Mouse (Mus musculus) limb, embryonic 14.5 days (tissue): ENCODE data around the gene Rps6kc1. TPM values are rescaled to one million over a fixed set of nuclear protein-coding genes. Genes with fewer than 3 reads are reported as not detected.
A peak's percentile ranks its signal among the peaks of the same experiment; 100 is the strongest.
"Not testable (repeated sequence)": the region's sequence is repeated elsewhere in the genome, so short reads cannot be mapped to it uniquely, and the experiment has no call there.

Source experiments
- ATAC-seq: fragments of 200-750 bp; cut with Nextera tagmentation; 2 replicates; pipeline ENCODE4 v1.8.0; 2017; ENCODE audit warnings: low read depth, moderate number of reproducible peaks, moderate TSS enrichment; ENCODE audit not compliant: low FRiP score
- DNase-seq: peaks from one replicate; pipeline ENCODE4 v3.0.0-alpha.2; 2015; ENCODE audit warnings: low spot score
- H3K27ac ChIP-seq: fragments of 300-500 bp; sonication (generic); replicated peaks from 2 replicates; pipeline ENCODE4 v1.5.1; 2014; ENCODE audit warnings: low read depth, mild to moderate bottlenecking, low read length, moderate library complexity, mixed read lengths
- H3K27me3 ChIP-seq: fragments of 300-500 bp; sonication (generic); 2 replicates; pipeline ENCODE4 v1.6.1; 2014; ENCODE audit warnings: low read length, mixed read lengths; ENCODE audit not compliant: control insufficient read depth, insufficient read depth
- H3K36me3 ChIP-seq: fragments of 300-500 bp; sonication (generic); 2 replicates; pipeline ENCODE4 v1.6.1; 2014; ENCODE audit warnings: mild to moderate bottlenecking, low read length, moderate library complexity, mixed read lengths; ENCODE audit not compliant: control insufficient read depth, insufficient read depth
- H3K4me1 ChIP-seq: fragments of 300-500 bp; sonication (generic); 2 replicates; pipeline ENCODE4 v1.6.1; 2014; ENCODE audit warnings: antibody characterized with exemption, low read length, mixed read lengths; ENCODE audit not compliant: control insufficient read depth, insufficient read depth
- H3K4me2 ChIP-seq: fragments of 300-500 bp; sonication (generic); replicated peaks from 2 replicates; pipeline ENCODE4 v1.6.1; 2014; ENCODE audit warnings: low read depth, mild to moderate bottlenecking, low read length, moderate library complexity; ENCODE audit not compliant: severe bottlenecking
- H3K4me3 ChIP-seq: fragments of 300-500 bp; sonication (generic); replicated peaks from 2 replicates; pipeline ENCODE4 v1.5.1; 2014; ENCODE audit warnings: low read length
- H3K9ac ChIP-seq: fragments of 300-500 bp; sonication (generic); 2 replicates; pipeline ENCODE4 v1.6.1; 2014; ENCODE audit warnings: mild to moderate bottlenecking, low read depth, low read length, moderate library complexity; ENCODE audit not compliant: severe bottlenecking
- H3K9me3 ChIP-seq: fragments of 300-500 bp; sonication (generic); 2 replicates; pipeline ENCODE4 v1.6.1; 2016; ENCODE audit warnings: low read length; ENCODE audit not compliant: control insufficient read depth
- POLR2A ChIP-seq: fragments of 200-500 bp; IDR thresholded peaks from 2 replicates; pipeline ENCODE4 v1.8.0; 2012; ENCODE audit warnings: inconsistent platforms, mild to moderate bottlenecking, moderate library complexity, borderline replicate concordance; ENCODE audit not compliant: insufficient read depth, insufficient read length; ENCODE audit errors: extremely low read depth
- WGBS: fragments of 180-500 bp; shearing (Covaris S2); extraction: QIAGEN DNeasy Blood & Tissue Kit; methylation state at CpG from one replicate; pipeline ENCODE4 v1.1.7; 2014; 5-methylcytosine and 5-hydroxymethylcytosine counted together
- polyA plus RNA-seq, 2 experiments: library from polyadenylated mRNA; depleted of rRNA in 1 of 2; stranded (reverse) in 1 of 2; unstranded in 1 of 2; fragments of >200 nt; fragmentation: Nextera tagmentation in 1 of 2; extraction: Ambion mirVana in 1 of 2; gene quantifications; 2 replicates each; pipeline versions ENCODE4 v1.2.1 to v1.2.3; 2012 to 2014

The Rps6kc1 gene
- polyA plus RNA-seq, 2 experiments, result 14.7 to 17.4 TPM

DNA sequence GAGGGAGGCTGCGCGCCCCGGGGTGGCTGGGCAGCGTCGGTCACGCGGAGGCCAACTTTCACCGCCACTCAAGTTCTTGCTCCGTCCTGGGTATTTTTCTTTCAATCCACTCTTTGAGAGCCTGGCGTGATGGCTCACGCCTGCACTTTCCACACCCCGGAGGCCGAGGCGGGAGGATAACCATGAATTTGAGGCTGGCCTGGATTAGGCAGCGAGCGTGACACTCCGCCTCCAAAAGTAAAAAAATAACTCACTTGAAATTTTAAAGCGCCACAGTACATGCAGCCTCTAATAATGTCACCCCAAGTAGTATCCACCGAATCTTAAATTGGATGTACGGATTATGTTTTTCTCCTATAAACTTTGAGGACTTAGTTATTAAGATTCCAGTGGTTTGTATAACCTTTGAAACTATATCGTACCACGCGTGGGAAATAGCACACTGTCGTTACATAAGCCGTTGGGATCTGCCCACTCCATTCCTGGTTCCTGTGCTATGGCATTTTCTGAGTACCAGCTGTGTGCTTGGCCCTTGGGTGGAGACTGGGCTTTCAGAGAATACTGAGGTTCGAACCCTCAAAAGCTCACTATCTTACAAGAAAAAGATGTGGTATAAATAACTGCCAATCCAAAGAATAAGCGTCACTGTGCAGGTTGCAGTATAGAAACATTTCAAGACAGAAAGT is 17.6 kb upstream of the Rps6kc1 start:
- ATAC-seq (peak; percentile 38; the same call in 1 of the 2 replicates), DNase-seq (peak; percentile 35)
- TF ChIP-seq POLR2A, result 0 out of 2 replicates have a peak, but pooled peaks have one; percentile 28
- Histone ChIP-seq H3K9me3 (no peaks in the 10 kb centered on the region), H3K36me3 (peaks cover 14% of the 10 kb centered on the region), H3K4me3 (peak overlapping the region; percentile 74), H3K4me1 (peaks cover 17% of the 10 kb centered on the region), H3K9ac (peak overlapping the region; percentile 91), H3K4me2 (peak overlapping the region; percentile 52), H3K27me3 (no peaks in the 10 kb centered on the region), H3K27ac (peak overlapping the region; percentile 98)
- 6% methylated on average over 27 of the region's 27 CpGs for WGBS

- DNase-seq (peak; percentile 98), ATAC-seq (peak; percentile 96)
- peak; percentile 87; the same call in 1 of the 2 replicates for TF ChIP-seq POLR2A
- Histone ChIP-seq H3K27ac (peak overlapping the region; percentile 98), H3K9me3 (no peaks in the 10 kb centered on the region), H3K36me3 (peaks cover 7% of the 10 kb centered on the region; the same call in 1 of the 2 replicates), H3K27me3 (no peaks in the 10 kb centered on the region), H3K4me1 (peaks cover 17% of the 10 kb centered on the region), H3K4me3 (peak overlapping the region; percentile 74), H3K4me2 (peak overlapping the region; percentile 52), H3K9ac (peak overlapping the region; percentile 91)
- 0% methylated on average over 26 of the region's 79 CpGs for WGBS
These were observed 16.9 kb upstream of the Rps6kc1 start for GRCm38 (mm10) chr1:190928370-190929009.

DNA sequence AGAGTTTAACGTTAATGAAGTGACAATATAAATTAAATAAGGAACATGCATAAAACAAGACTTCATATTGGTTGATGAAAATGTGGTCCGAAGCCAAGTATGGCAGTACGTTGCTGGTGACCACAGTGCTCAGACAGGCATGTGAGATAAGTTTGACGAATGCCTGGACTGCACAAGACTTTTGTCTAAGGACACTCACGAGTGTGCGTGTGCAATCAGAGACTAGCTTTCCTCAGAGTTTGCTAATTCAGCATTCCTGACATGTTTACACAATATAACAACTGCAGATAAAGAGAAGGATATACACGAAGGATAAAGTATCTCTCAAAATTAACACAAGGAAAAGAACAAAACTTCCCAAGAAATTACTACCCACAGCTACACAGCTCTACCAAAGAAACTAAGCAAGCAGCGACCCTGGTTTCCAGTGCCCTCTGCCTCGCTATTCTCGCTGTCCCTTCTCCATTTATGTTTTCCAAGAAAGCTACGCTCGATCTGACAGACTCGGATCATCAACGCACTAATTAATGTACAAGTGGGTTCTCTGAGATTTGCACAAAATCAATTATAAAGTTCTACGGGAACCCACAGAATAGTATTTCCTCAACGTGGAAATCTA is 16.3 kb upstream of the Rps6kc1 start:
- ATAC-seq, result no peak; the same call in 1 of the 2 replicates
- Histone ChIP-seq H3K4me1 (peaks cover 17% of the 10 kb centered on the region), H3K9ac (peak overlapping the region; percentile 91), H3K27me3 (no peaks in the 10 kb centered on the region), H3K36me3 (peaks cover 4% of the 10 kb centered on the region; the same call in 1 of the 2 replicates), H3K9me3 (no peaks in the 10 kb centered on the region), H3K27ac (peak overlapping the region; percentile 98), H3K4me2 (peak overlapping the region; percentile 52), H3K4me3 (peak overlapping the region; percentile 74)
- no peak for DNase-seq
- WGBS, result 21% methylated on average over 16 of the region's 16 CpGs
- TF ChIP-seq POLR2A, result no peak

DNA sequence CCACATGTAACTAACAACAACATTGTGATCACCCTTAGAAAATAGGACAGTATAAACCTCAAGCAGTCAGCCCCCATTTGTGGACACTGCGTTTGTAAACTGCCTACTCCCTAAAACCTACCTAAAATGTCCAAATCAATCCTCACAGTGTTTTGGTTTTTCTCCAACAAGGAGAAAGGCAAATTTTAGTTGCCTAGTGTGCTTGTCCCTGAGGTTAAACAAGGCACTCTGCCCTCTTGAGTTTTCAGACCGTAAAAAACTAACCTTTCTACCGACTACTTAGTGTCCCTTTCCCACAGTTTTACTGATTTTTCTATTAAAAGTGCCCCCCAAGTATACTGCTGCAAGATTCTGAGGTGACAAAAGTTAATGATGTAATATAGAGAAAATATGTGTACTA is 15.7 kb upstream of the Rps6kc1 start:
- H3K27me3 ChIP-seq, result no peaks in the 10 kb centered on the region
- no peak overlapping the region for H3K27ac ChIP-seq
- no peak for ATAC-seq
- no peak for DNase-seq
- H3K4me3 ChIP-seq, result peak overlapping the region; percentile 74; the same call in 1 of the 2 replicates
- H3K36me3 ChIP-seq, result no peaks in the 10 kb centered on the region
- peaks cover 17% of the 10 kb centered on the region for H3K4me1 ChIP-seq
- no peak for TF ChIP-seq POLR2A
- no peak overlapping the region for H3K9ac ChIP-seq
- WGBS, result 84% methylated on average over 3 of the region's 3 CpGs
- H3K9me3 ChIP-seq, result no peaks in the 10 kb centered on the region
- H3K4me2 ChIP-seq, result peak overlapping the region; percentile 52; the same call in 1 of the 2 replicates

DNA sequence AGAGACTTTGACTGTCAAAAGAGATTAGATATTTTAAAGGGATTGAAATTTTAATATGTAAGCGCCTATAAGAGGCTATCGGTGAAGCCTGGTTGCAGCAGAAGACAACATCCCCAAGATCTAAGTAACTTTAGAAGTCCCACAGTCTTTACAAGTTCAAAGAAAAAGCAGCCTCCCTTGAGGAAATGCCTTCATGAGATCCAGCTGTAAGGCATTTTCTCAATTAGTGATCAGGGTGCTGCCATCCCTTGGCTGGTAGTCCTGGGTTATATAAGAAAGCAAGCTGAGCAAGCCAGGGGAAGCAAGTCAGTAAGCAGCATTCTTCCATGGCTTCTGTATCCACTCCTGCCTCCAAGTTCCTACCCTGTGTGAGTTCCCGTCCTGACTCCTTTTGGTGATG is 13.2 kb upstream of the Rps6kc1 start, which contains the start of gene Angel2:
Gene Angel2, plus strand, starts transcription at position 301 of the 400 bp plus-strand sequence.
- not testable (repeated sequence) for H3K4me2 ChIP-seq, H3K27me3 ChIP-seq, H3K4me3 ChIP-seq, H3K9ac ChIP-seq, H3K36me3 ChIP-seq, DNase-seq, H3K27ac ChIP-seq, ATAC-seq, H3K9me3 ChIP-seq
- peaks cover 12% of the 10 kb centered on the region; the same call in 1 of the 2 replicates for H3K4me1 ChIP-seq
- 75% methylated on average over 3 of the region's 3 CpGs for WGBS
